Mouse (Mus musculus) hindbrain, embryonic 12.5 days (tissue): ENCODE results near the gene Cd81. TPM values are rescaled to one million over a fixed set of nuclear protein-coding genes. Genes with fewer than 3 reads are reported as not detected.

Experiments used
- ATAC-seq: fragments of 200-750 bp; cut with Nextera tagmentation; 2 replicates; pipeline ENCODE4 v1.8.0; 2017; ENCODE audit warnings: moderate TSS enrichment; ENCODE audit not compliant: low FRiP score
- H3K27ac ChIP-seq: fragments of 300-500 bp; sonication (generic); 2 replicates; pipeline ENCODE4 v1.5.1; 2016; ENCODE audit warnings: mild to moderate bottlenecking
- H3K27me3 ChIP-seq: fragments of 300-500 bp; sonication (generic); 2 replicates; pipeline ENCODE4 v1.6.1; 2016; ENCODE audit warnings: mild to moderate bottlenecking
- H3K36me3 ChIP-seq: fragments of 300-500 bp; sonication (generic); 2 replicates; pipeline ENCODE4 v1.6.1; 2016; ENCODE audit warnings: mild to moderate bottlenecking
- H3K4me1 ChIP-seq: fragments of 300-500 bp; sonication (generic); 2 replicates; pipeline ENCODE4 v1.6.1; 2016
- H3K4me2 ChIP-seq: fragments of 300-500 bp; sonication (generic); replicated peaks from 2 replicates; pipeline ENCODE4 v1.6.1; 2016; ENCODE audit warnings: mild to moderate bottlenecking
- H3K4me3 ChIP-seq: fragments of 300-500 bp; sonication (generic); 2 replicates; pipeline ENCODE4 v1.5.1; 2016; ENCODE audit warnings: mild to moderate bottlenecking
- H3K9ac ChIP-seq: fragments of 300-500 bp; sonication (generic); 2 replicates; pipeline ENCODE4 v1.6.1; 2016; ENCODE audit warnings: mild to moderate bottlenecking, moderate library complexity
- H3K9me3 ChIP-seq: fragments of 300-500 bp; sonication (generic); replicated peaks from 2 replicates; pipeline ENCODE4 v1.6.1; 2016; ENCODE audit warnings: mild to moderate bottlenecking
- WGBS: fragments of 180-500 bp; shearing (Covaris S2); methylation state at CpG from one replicate; pipeline ENCODE4 v1.1.7; 2016; 5-methylcytosine and 5-hydroxymethylcytosine counted together
- polyA plus RNA-seq: library from polyadenylated mRNA; unstranded; fragments of >200 nt; fragmentation: Nextera tagmentation; extraction: Ambion mirVana; gene quantifications from 2 replicates; pipeline ENCODE4 v1.2.1, GENCODE M21; 2016

Cd81 gene
- polyA plus RNA-seq, result 251 and 261 TPM in 2 replicates

DNA sequence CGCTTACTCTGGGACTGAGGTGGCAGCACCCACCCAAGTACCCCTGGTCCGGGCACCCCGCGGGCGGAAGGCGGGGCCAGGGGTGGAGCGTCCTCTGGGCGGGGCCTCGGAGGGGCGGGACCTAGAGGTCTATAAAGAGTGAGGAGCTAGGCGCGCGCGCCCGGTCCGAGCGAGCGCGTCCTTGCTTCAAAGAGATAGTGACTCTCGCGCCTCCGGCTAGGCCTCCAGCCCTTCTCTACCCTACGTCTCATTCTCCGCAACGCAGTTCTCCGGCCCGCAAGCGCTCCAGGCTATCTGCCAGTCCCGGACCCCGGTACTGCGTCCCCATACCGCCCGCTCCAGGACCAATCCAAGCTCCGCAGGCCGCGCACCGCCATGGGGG is at the start of gene Cd81:
Gene Cd81 (plus strand): TSS at position 114 of the 382 bp plus-strand sequence.
- no peaks in the 10 kb centered on the region for H3K9me3 ChIP-seq
- H3K4me2 ChIP-seq, result peak within 1 kb of the TSS; percentile 92
- H3K27me3 ChIP-seq, result no peaks in the 10 kb centered on the region
- no peaks in the 10 kb centered on the region for H3K36me3 ChIP-seq
- H3K9ac ChIP-seq, result peak within 1 kb of the TSS; percentile 90
- peak; percentile 80 for ATAC-seq
- peaks cover 39% of the 10 kb centered on the region for H3K4me1 ChIP-seq
- H3K27ac ChIP-seq, result peak within 1 kb of the TSS; percentile 82
- under 1% methylated on average over 34 of the region's 37 CpGs for WGBS
- H3K4me3 ChIP-seq, result peak within 1 kb of the TSS; percentile 85

DNA sequence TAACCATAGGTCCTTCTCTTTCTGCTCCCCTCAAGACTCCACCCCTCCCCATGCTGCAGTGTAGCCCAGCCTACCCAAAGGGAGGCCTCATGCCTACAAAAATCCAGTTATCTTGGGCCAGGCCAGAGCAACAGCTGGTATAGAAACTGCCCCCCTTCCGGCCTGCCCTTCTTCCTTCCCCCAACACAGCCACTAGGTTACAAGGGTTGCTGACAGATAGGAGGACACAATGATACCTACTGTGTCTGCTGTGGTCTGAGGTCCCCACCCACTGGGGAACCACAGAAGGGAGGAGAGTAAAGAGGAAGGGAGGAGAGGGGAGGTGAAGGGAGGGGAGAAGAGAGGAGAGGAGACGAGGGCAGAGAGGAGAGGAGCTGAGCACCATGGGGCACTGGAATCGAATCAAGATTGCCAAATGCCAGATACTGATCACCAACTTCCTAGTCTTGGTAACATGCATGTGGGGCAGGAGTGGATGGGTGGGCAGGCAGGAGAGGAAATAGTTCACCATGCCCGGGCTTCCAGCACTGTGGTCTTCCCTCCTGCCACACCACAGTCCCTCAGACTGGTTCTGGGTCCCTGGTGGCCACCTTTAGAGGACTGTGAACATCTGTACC is 47.7 kb upstream of the Cd81 start, which contains the start of gene Tspan32:
Gene Tspan32 (plus strand): TSS at position 320 of the 617 bp plus-strand sequence.
- Histone ChIP-seq H3K9me3 (no peaks in the 10 kb centered on the region), H3K36me3 (no peaks in the 10 kb centered on the region), H3K4me1 (peaks cover 11% of the 10 kb centered on the region), H3K4me2 (no peak within 1 kb of the TSS), H3K27ac (no peak within 1 kb of the TSS), H3K9ac (no peak within 1 kb of the TSS), H3K4me3 (no peak within 1 kb of the TSS), H3K27me3 (no peaks in the 10 kb centered on the region)
- ATAC-seq, result no peak
- WGBS, result 82% methylated on average over 4 of the region's 4 CpGs

DNA sequence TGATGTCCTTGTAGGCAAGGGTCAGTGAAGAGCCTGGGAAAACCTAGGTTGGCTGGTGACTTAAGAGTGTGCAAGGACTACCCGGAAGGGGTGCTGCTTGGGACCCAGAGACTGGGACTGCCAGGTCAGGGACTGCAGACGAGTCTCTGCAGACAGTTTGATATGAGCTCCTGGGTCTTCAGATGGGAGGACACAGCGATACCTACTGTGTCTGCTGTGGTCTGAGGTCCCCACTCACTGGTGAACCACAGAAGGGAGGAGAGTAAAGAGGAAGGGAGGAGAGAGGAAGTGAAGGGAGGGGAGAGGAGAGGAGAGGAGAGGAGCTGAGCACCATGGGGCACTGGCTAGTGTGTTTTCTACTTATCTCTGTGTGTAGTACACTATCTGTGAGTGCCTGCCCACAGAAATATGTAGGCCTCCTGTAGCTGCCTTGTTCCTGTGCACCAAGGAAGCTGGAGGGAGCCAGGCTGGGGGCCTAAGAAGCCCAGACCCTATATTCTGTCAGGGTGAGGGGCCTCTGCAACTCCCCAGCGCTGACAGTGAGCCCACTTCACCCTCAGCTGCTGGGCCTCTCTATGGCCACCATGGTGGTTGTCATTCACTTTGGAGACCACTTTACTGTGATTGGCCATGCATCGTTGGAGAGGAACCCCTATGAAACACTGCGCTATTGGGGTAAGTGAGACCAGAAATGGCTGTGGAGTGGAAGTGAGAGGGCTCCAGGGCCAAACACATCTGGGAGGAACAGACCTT is 47.0 kb upstream of the Cd81 start:
- Histone ChIP-seq H3K4me3 (no peak overlapping the region), H3K9me3 (no peaks in the 10 kb centered on the region), H3K36me3 (no peaks in the 10 kb centered on the region), H3K9ac (no peak overlapping the region), H3K4me2 (no peak overlapping the region), H3K27ac (no peak overlapping the region), H3K27me3 (no peaks in the 10 kb centered on the region), H3K4me1 (peaks cover 11% of the 10 kb centered on the region)
- ATAC-seq, result no peak
- 88% methylated on average over 6 of the region's 6 CpGs for WGBS

DNA sequence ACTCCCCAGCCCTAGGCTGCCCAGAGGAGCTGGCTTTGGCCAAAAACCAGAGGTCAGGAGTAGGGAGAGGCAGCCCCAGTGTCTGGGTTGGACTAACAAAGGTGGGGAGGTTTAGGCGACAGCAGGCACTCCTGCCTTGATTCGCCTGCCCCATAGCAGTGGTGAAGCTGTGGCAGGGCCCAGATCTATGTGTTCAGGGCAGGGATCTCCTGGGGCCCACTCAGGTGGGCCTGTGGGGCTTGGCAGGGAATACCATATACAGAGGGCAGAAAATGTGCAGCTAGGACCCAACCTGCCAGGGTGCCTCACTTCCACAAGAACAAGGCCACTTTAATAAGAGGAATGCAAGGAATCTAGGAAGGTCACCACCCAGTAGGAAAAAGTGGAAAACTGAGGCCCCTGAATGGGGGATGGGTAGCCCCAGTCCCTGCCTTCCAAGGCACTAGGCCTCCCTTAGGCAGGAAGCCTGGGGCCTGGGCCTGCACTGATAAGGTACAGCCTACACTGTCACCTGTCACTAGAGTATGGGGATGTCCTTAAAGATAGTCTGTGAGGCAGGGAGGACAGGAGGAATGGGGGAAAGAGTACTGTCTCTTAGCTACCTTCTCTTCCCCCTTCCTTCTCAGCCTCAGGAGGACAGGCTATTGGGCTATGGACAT is 46.3 kb upstream of the Cd81 start:
- Histone ChIP-seq H3K4me3 (no peak overlapping the region), H3K36me3 (no peaks in the 10 kb centered on the region), H3K4me1 (peaks cover 11% of the 10 kb centered on the region), H3K27ac (no peak overlapping the region), H3K9ac (no peak overlapping the region), H3K9me3 (no peaks in the 10 kb centered on the region), H3K27me3 (no peaks in the 10 kb centered on the region), H3K4me2 (no peak overlapping the region)
- 78% methylated on average over 2 of the region's 2 CpGs for WGBS
- ATAC-seq, result no peak

DNA sequence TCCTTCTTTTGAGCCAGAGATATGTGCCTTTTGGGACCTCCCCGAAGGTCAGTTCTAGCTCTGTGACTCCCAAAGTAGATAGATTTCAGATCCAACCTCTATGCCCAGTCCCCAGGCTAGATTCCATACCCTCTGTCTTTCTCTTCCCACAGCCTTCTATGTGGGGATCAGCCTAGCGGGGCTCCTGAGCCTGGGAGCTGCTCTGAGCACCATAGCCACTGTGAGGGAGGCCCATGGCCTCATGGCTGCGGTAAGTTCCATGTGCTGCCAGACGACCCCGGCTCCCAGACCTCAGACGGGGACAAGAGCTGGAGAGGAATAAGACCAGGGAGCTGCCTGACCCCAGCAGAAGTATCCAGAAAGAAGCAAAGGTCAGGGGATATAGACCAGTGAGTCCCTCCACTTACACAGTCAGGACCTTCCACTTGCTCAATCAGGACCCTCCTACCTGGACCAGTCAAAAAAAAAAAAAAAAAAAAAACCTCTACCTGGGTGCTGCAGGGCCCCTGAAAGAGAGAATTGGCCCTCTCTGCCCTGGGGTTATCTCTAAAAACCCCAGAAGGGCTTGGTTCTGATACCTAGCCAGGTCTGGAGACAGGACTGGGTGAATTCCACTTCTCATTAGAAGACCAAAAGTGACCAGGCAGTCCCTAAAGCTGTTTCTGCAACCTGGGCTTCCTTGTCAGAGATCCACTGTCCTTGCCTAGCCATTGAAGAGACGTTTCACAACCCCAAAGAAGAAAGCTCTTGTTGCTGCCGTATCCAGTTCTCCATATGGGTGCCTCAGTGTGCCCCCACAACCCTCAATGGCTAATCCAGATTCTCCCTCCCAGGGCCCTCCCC is 45.6 kb upstream of the Cd81 start:
- WGBS, result 89% methylated on average over 8 of the region's 8 CpGs

DNA sequence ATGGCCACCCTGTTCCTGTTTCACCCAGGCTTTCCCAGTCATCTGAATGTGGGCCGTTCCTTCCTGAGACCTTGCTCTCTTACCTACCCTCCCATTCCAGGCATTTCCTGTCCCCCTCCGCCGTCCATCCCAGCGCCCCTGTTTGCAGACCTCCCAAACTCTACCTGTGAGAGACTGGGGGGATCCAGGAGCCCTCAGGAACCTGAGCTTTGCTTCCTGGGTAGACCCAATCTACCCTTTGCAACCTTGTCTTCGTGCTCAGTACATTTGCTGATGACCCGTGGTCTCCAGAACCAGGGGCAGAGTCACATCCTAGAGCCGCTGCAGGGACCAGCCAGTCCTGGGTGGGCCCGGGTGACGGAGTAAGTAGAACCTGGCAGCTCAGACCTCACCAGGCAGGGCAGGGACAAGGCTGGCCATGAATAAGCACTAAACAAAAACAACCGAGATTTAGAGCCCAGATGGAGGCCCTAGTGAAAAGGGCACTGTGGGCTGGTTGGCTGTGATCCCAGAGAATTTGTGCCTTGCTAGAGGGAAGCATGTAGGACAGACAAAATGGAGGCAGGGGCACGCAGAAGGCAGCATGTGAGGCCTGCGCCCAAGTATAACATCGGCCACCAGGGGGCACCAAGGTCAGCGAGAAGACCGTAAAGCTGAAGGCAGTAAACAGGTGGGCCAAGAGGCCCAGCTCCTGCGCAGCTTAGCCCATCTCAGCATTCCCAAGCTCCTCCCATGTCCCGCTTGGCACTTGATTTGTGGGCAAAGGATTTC is 44.8 kb upstream of the Cd81 start:
- H3K27ac ChIP-seq, result peak overlapping the region; percentile 64; the same call in 1 of the 2 replicates

More for the DNA sequence above, 45.6 kb upstream of the Cd81 start:
- Histone ChIP-seq H3K27ac (no peak overlapping the region), H3K4me3 (no peak overlapping the region), H3K9me3 (no peaks in the 10 kb centered on the region), H3K36me3 (no peaks in the 10 kb centered on the region), H3K4me1 (peaks cover 11% of the 10 kb centered on the region), H3K9ac (no peak overlapping the region), H3K4me2 (no peak overlapping the region), H3K27me3 (no peaks in the 10 kb centered on the region)
- no peak for ATAC-seq

DNA sequence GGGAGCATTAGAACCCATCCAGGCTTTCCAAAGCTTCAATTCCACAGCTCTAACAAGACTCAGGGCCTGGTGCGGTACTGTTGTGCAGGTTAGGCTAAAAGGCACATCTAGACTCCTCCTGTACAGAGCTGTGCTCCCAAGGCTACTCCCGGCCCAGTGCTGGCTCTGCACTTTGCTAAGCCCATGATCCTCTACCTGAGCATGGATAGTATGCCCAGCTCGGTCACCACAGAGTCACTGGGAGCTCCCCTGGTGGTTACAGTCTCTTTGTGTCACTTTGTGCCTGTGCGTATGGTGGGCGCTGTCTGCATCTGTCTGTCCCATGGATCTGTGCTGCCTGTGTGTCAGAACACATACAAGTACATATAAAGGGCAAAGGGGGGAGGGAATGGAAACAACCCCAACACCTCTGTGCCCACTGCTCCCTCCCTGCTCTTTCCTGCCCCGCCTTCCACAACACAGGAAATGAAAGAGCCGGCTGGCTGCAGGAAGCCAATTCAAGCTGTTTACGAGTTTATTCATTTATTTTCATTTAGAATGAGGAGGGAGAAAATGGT is 44.1 kb upstream of the Cd81 start:
- Histone ChIP-seq H3K36me3 (no peaks in the 10 kb centered on the region), H3K27ac (peak overlapping the region; percentile 64), H3K9me3 (no peaks in the 10 kb centered on the region), H3K4me1 (peaks cover 18% of the 10 kb centered on the region), H3K9ac (no peak overlapping the region), H3K27me3 (no peaks in the 10 kb centered on the region), H3K4me3 (no peak overlapping the region), H3K4me2 (no peak overlapping the region)
- 0 out of 2 replicates have a peak, but pooled peaks have one; percentile 14 for ATAC-seq
- 67% methylated on average over 8 of the region's 8 CpGs for WGBS

More for the DNA sequence above, 44.8 kb upstream of the Cd81 start:
- Histone ChIP-seq H3K27me3 (no peaks in the 10 kb centered on the region), H3K4me1 (peaks cover 18% of the 10 kb centered on the region), H3K9me3 (no peaks in the 10 kb centered on the region), H3K4me2 (no peak overlapping the region), H3K4me3 (no peak overlapping the region), H3K36me3 (no peaks in the 10 kb centered on the region), H3K9ac (no peak overlapping the region)
- peak; percentile 56; the same call in 1 of the 2 replicates for ATAC-seq
- WGBS, result 42% methylated on average over 17 of the region's 17 CpGs

DNA sequence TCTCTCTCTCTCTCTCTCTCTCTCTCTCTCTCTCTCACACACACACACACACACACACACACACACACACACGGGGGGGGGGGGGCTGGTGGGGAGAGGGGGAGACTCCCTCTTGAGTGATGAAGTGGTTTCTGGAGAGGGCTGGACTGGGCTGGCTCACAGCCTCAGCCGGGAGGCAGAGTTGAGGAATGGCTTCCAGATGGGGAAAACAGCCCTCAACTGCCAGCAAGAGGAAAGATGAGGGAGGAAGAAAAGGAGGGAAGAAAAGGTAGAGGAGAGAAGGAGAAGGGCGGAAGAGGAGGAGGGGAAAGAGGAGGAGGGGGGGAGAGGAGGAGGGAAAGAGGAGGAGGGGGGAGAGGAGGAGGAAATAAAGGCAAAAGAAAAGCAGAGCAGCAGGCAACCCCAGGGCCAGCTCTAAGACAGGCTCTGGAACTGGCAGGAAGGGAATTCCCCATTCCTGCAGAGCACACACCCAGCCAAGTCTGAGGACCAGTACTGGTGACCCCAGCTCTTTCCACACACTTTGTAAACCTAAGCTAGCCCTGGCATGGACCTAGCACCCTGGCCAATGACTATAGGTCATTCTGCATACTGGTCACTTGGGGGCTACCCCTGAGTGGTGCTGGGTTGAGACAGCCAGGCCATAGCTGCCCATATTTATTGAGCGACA is 43.4 kb upstream of the Cd81 start:
- H3K4me2 ChIP-seq, result no peak overlapping the region
- no peaks in the 10 kb centered on the region for H3K27me3 ChIP-seq
- H3K4me1 ChIP-seq, result peaks cover 18% of the 10 kb centered on the region
- H3K36me3 ChIP-seq, result no peaks in the 10 kb centered on the region
- no peaks in the 10 kb centered on the region for H3K9me3 ChIP-seq
- no peak overlapping the region for H3K9ac ChIP-seq
- 67% methylated on average over 3 of the region's 4 CpGs for WGBS
- ATAC-seq, result no peak
- peak overlapping the region; percentile 35 for H3K27ac ChIP-seq
- H3K4me3 ChIP-seq, result no peak overlapping the region

DNA sequence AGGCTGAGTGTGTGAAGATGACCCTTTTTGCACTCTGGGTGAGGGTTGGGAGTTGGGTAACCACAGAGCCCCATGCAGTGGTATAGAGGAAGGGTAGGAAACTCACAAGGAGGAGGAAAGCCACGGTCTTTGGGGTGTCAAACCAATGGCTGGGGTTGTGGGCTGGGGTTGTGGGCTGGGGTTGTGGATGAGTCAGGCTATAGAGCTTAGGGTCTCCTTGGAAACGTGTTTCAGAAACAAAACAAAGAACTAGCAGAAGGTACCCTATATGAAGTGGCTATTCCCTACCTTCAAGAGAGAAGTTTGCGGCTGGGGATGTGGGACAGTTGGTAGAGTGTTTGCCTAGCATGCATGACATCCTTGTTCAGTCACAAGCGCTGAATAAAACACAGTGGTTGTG is 42.5 kb upstream of the Cd81 start:
- peaks cover 18% of the 10 kb centered on the region for H3K4me1 ChIP-seq
- no peak for ATAC-seq
- 90% methylated on average over 4 of the region's 4 CpGs for WGBS

DNA sequence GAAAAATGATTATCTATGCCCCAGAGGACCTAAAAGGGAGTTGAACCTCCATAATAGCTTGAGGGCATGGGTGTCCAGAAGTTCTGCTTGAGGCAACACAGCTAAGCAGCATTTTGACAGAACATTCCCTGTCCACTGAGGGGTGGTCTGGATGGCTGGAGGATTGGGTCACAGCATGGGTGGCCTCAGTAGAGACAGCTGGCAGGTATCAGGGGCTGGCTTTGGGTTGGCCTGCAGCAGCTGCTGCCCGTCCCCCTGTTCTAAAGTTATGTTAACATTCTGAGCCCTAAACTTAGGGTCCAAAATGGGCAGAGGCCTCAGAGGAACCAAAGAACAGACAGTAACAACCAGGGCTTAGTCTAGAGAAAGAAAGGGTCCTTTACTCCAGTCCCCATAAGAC is 41.3 kb upstream of the Cd81 start:
- H3K36me3 ChIP-seq, result no peaks in the 10 kb centered on the region
- no peak overlapping the region for H3K9ac ChIP-seq
- H3K27ac ChIP-seq, result no peak overlapping the region
- 87% methylated on average over 1 of the region's 1 CpGs for WGBS
- ATAC-seq, result no peak
- no peak overlapping the region for H3K4me2 ChIP-seq
- H3K27me3 ChIP-seq, result no peaks in the 10 kb centered on the region
- no peak overlapping the region for H3K4me3 ChIP-seq
- peaks cover 23% of the 10 kb centered on the region for H3K4me1 ChIP-seq
- no peaks in the 10 kb centered on the region for H3K9me3 ChIP-seq

More for the DNA sequence above, 42.5 kb upstream of the Cd81 start:
- H3K27ac ChIP-seq, result no peak overlapping the region
- no peaks in the 10 kb centered on the region for H3K36me3 ChIP-seq
- no peaks in the 10 kb centered on the region for H3K27me3 ChIP-seq
- no peak overlapping the region for H3K4me2 ChIP-seq
- H3K4me3 ChIP-seq, result no peak overlapping the region
- H3K9me3 ChIP-seq, result no peaks in the 10 kb centered on the region
- no peak overlapping the region for H3K9ac ChIP-seq
